Comparison of ENCODE assay signal across 8 mouse cellular contexts in the genomic region with DNA sequence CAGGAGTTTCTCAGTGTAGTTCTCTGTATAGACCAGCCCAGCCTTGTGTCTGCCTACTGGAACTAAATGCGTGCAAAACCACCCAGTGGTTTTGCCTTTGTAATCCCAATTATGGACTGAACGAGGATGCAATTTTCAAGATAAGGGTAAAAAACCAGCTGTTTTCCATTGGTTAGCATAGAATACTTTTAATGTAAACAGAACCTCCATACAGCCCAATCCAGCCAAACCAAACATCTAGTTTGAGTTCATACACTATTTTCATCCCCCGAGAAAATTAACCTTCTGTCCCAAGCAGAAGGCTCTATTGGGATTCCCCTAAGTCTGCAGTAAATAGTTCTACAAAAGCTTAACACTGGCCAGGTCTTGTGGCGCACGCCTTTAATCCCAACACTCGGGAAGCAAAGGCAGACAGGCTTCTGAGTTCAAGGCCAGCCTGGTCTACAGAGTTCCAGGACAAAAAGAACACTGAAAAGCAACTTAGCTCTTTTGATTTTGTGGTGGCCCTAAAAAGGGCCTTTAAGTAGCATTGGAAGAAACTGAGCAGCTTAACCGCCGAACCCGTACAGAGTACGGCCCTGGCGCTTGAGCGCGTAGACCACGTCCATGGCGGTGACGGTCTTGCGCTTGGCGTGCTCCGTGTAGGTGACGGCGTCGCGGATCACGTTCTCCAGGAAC. TPM values are rescaled to one million over a fixed set of nuclear protein-coding genes. Genes with fewer than 3 reads are reported as not detected.
DNase-seq lines count a peak whose midpoint lies in the region; ATAC-seq and TF ChIP-seq lines count a peak whose summit lies in the region.

No protein-coding gene starts in this region.

- DNase-seq in cerebellum, adult 2 months = peak in 1 of 2 experiments; percentile 34
- no peak for DNase-seq in embryonic facial prominence, embryonic 14.5 days (ENCODE audit: low spot score)
- peak; percentile 77 for DNase-seq in limb, embryonic 11.5 days (ENCODE audit: low spot score)
- DNase-seq in left cerebral cortex, postnatal 25 days (ENCODE audit: low spot score in 2 of 2) = no peak
- no peak for DNase-seq in right cerebral cortex, postnatal 10 days (ENCODE audit: low spot score in 2 of 2)

- no peaks in the 10 kb centered on the region for H3K36me3 ChIP-seq in E14TG2a.4 (ENCODE audit: insufficient read depth, low read length)
- no peaks in the 10 kb centered on the region for H3K36me3 ChIP-seq in embryonic facial prominence, embryonic 14.5 days (ENCODE audit: control insufficient read depth, insufficient read depth, low read length)
- H3K36me3 ChIP-seq in limb, embryonic 11.5 days (ENCODE audit: control insufficient read depth, insufficient read depth, low read length) = no peaks in the 10 kb centered on the region
- H3K36me3 ChIP-seq in neural tube, embryonic 13.5 days = no peaks in the 10 kb centered on the region

- 2% methylated on average over 24 of the region's 24 CpGs for WGBS in cerebellum, adult 2 months
- 2% methylated on average over 17 of the region's 24 CpGs for WGBS in embryonic facial prominence, embryonic 14.5 days
- 1% methylated on average over 16 of the region's 24 CpGs for WGBS in limb, embryonic 11.5 days
- under 1% methylated on average over 20 of the region's 24 CpGs for WGBS in neural tube, embryonic 13.5 days

- H3K9ac ChIP-seq in embryonic facial prominence, embryonic 14.5 days (ENCODE audit: low read depth, low read length) = peak overlapping the region; percentile 63
- H3K9ac ChIP-seq in limb, embryonic 11.5 days (ENCODE audit: low read length) = peak overlapping the region; percentile 65
- peak overlapping the region; percentile 66 for H3K9ac ChIP-seq in neural tube, embryonic 13.5 days

- H3K9me3 ChIP-seq in E14TG2a.4 (ENCODE audit: low read length) = no peaks in the 10 kb centered on the region
- no peaks in the 10 kb centered on the region for H3K9me3 ChIP-seq in embryonic facial prominence, embryonic 14.5 days (ENCODE audit: control insufficient read depth, low read length)
- no peaks in the 10 kb centered on the region for H3K9me3 ChIP-seq in limb, embryonic 11.5 days (ENCODE audit: control insufficient read depth, low read length)
- no peaks in the 10 kb centered on the region for H3K9me3 ChIP-seq in neural tube, embryonic 13.5 days

- H3K27ac ChIP-seq in cerebellum, adult 2 months (ENCODE audit: insufficient read depth, low read length) = peak overlapping the region; percentile 35; the same call in 1 of the 2 replicates
- peak overlapping the region; percentile 92 for H3K27ac ChIP-seq in embryonic facial prominence, embryonic 14.5 days (replicated peaks; ENCODE audit: low read depth, low read length)
- H3K27ac ChIP-seq in limb, embryonic 11.5 days (replicated peaks; ENCODE audit: low read depth, low read length) = peak overlapping the region; percentile 88
- H3K27ac ChIP-seq in neural tube, embryonic 13.5 days (replicated peaks) = peak overlapping the region; percentile 88

- ATAC-seq in cerebellum, adult (ENCODE audit: insufficient number of reproducible peaks, low FRiP score, low TSS enrichment) = no peak
- ATAC-seq in embryonic facial prominence, embryonic 14.5 days (ENCODE audit: low read depth) = 0 out of 2 replicates have a peak, but pooled peaks have one; percentile 0
- peak; percentile 3; the same call in 1 of the 2 replicates for ATAC-seq in limb, embryonic 11.5 days (ENCODE audit: insufficient number of reproducible peaks, low FRiP score, low TSS enrichment, low read depth)
- ATAC-seq in neural tube, embryonic 13.5 days (ENCODE audit: low read depth) = 0 out of 2 replicates have a peak, but pooled peaks have one; percentile 6

- H3K4me2 ChIP-seq in embryonic facial prominence, embryonic 14.5 days (ENCODE audit: low read depth, low read length) = peak overlapping the region; percentile 61
- peak overlapping the region; percentile 69 for H3K4me2 ChIP-seq in limb, embryonic 11.5 days (ENCODE audit: low read depth, severe bottlenecking)
- H3K4me2 ChIP-seq in neural tube, embryonic 13.5 days = peak overlapping the region; percentile 78

- no peaks in the 10 kb centered on the region for H3K27me3 ChIP-seq in cerebellum, adult 2 months (ENCODE audit: control insufficient read depth, insufficient read depth, low read length)
- no peaks in the 10 kb centered on the region for H3K27me3 ChIP-seq in E14TG2a.4 (ENCODE audit: insufficient read depth, low read length)
- H3K27me3 ChIP-seq in embryonic facial prominence, embryonic 14.5 days (replicated peaks; ENCODE audit: control insufficient read depth, insufficient read depth, low read length) = no peaks in the 10 kb centered on the region
- H3K27me3 ChIP-seq in limb, embryonic 11.5 days (ENCODE audit: control insufficient read depth, insufficient read depth, low read length) = no peaks in the 10 kb centered on the region
- no peaks in the 10 kb centered on the region for H3K27me3 ChIP-seq in neural tube, embryonic 13.5 days

- TF ChIP-seq CTCF in cerebellum, adult 2 months (IDR thresholded peaks at IDR 0.05; ENCODE audit: borderline replicate concordance, insufficient read depth, low read depth, low read length) = no peak
- TF ChIP-seq CTCF in E14TG2a.4 (conservative IDR thresholded peaks at IDR 0.05; ENCODE audit: low read length) = no peak

- TF ChIP-seq POLR2A in cerebellum, adult 2 months (IDR thresholded peaks at IDR 0.05; ENCODE audit: borderline replicate concordance, insufficient read depth, low read length) = no peak

- H3K4me1 ChIP-seq in cerebellum, adult 2 months (ENCODE audit: control insufficient read depth, insufficient read depth, low read length) = no peaks in the 10 kb centered on the region; the same call in 1 of the 2 replicates
- peaks cover 52% of the 10 kb centered on the region for H3K4me1 ChIP-seq in E14TG2a.4 (replicated peaks; ENCODE audit: low read depth, low read length)
- peaks cover 30% of the 10 kb centered on the region for H3K4me1 ChIP-seq in embryonic facial prominence, embryonic 14.5 days (ENCODE audit: control insufficient read depth, insufficient read depth, low read length)
- H3K4me1 ChIP-seq in limb, embryonic 11.5 days (ENCODE audit: control insufficient read depth, insufficient read depth, low read length) = peaks cover 10% of the 10 kb centered on the region
- peaks cover 38% of the 10 kb centered on the region for H3K4me1 ChIP-seq in neural tube, embryonic 13.5 days (replicated peaks)

- peak overlapping the region; percentile 52 for H3K4me3 ChIP-seq in cerebellum, adult 2 months (replicated peaks; ENCODE audit: insufficient read depth, low read depth, low read length)
- peak overlapping the region; percentile 80 for H3K4me3 ChIP-seq in E14TG2a.4 (replicated peaks; ENCODE audit: low read length)
- peak overlapping the region; percentile 42 for H3K4me3 ChIP-seq in embryonic facial prominence, embryonic 14.5 days (ENCODE audit: low read depth, low read length)
- peak overlapping the region; percentile 33 for H3K4me3 ChIP-seq in limb, embryonic 11.5 days (ENCODE audit: low read depth, low read length)
- H3K4me3 ChIP-seq in neural tube, embryonic 13.5 days = peak overlapping the region; percentile 41

- intact Hi-C loops in left cerebral cortex, postnatal 25 days (cut with DNase I) = loop anchor here (1.0 to 5.0 kb wide), 6 partner anchors 324 to 1717 kb away; a partner anchor contains a TSS

RNA-seq across cellular contexts. Expression of a gene that starts 0.6 kb away (rescaled TPM):
- 8.8 and 9.8 TPM in 2 replicates for polyA plus RNA-seq in cerebellum, adult 2 months (2012; rRNA removed)
- 11.8 and 13.3 TPM in 2 replicates for polyA plus RNA-seq in embryonic facial prominence, embryonic 14.5 days (2014; fragmentation: Nextera tagmentation; extraction: Ambion mirVana)
- 29.4 and 30.2 TPM in 2 replicates for polyA plus RNA-seq in limb, embryonic 11.5 days (2014; fragmentation: Nextera tagmentation; extraction: Ambion mirVana)
- polyA plus RNA-seq in neural tube, embryonic 13.5 days (2015; fragmentation: Nextera tagmentation; extraction: Ambion mirVana) = 8.8 and 10.1 TPM in 2 replicates
- 10 to 100 TPM; 60.2 to 73.2 TPM for total RNA-seq in left cerebral cortex, postnatal 25 days (2021)

RNA-seq across cellular contexts. Expression of a gene that starts 2.1 kb away (rescaled TPM):
- 0.60 and 1.1 TPM in 2 replicates for polyA plus RNA-seq in cerebellum, adult 2 months (2012; rRNA removed)
- 24.9 and 28.8 TPM in 2 replicates for polyA plus RNA-seq in embryonic facial prominence, embryonic 14.5 days (2014; fragmentation: Nextera tagmentation; extraction: Ambion mirVana)
- 75.3 and 79.2 TPM in 2 replicates for polyA plus RNA-seq in limb, embryonic 11.5 days (2014; fragmentation: Nextera tagmentation; extraction: Ambion mirVana)
- 8.4 and 11.4 TPM in 2 replicates for polyA plus RNA-seq in neural tube, embryonic 13.5 days (2015; fragmentation: Nextera tagmentation; extraction: Ambion mirVana)
- total RNA-seq in left cerebral cortex, postnatal 25 days (2021) = 10 to 100 TPM in 1 of 2 experiments, 1 to 10 TPM in 1; 8.5 to 19.5 TPM

RNA-seq across cellular contexts. Expression of a gene that starts 2.4 kb away (rescaled TPM):
- polyA plus RNA-seq in cerebellum, adult 2 months (2012; rRNA removed) = 0.97 and 1.5 TPM in 2 replicates
- polyA plus RNA-seq in embryonic facial prominence, embryonic 14.5 days (2014; fragmentation: Nextera tagmentation; extraction: Ambion mirVana) = 3.4 and 7.4 TPM in 2 replicates
- polyA plus RNA-seq in limb, embryonic 11.5 days (2014; fragmentation: Nextera tagmentation; extraction: Ambion mirVana) = 18.9 and 19.9 TPM in 2 replicates
- 2.7 and 3.3 TPM in 2 replicates for polyA plus RNA-seq in neural tube, embryonic 13.5 days (2015; fragmentation: Nextera tagmentation; extraction: Ambion mirVana)
- total RNA-seq in left cerebral cortex, postnatal 25 days (2021) = 10 to 100 TPM; 14.0 to 18.1 TPM

RNA-seq across cellular contexts. Expression of a gene that starts 4.9 kb away (rescaled TPM):
- polyA plus RNA-seq in cerebellum, adult 2 months (2012; rRNA removed) = 0.34 TPM in 1 of 2 replicates, not detected in the other
- 3.9 and 6.6 TPM in 2 replicates for polyA plus RNA-seq in embryonic facial prominence, embryonic 14.5 days (2014; fragmentation: Nextera tagmentation; extraction: Ambion mirVana)
- 13.8 and 14.0 TPM in 2 replicates for polyA plus RNA-seq in limb, embryonic 11.5 days (2014; fragmentation: Nextera tagmentation; extraction: Ambion mirVana)
- 2.5 and 3.8 TPM in 2 replicates for polyA plus RNA-seq in neural tube, embryonic 13.5 days (2015; fragmentation: Nextera tagmentation; extraction: Ambion mirVana)
- 10 to 100 TPM; 10.0 to 11.6 TPM for total RNA-seq in left cerebral cortex, postnatal 25 days (2021)

RNA-seq across cellular contexts. Expression of a gene that starts 5.2 kb away (rescaled TPM):
- polyA plus RNA-seq in cerebellum, adult 2 months (2012; rRNA removed) = not detected in 2 replicates
- polyA plus RNA-seq in embryonic facial prominence, embryonic 14.5 days (2014; fragmentation: Nextera tagmentation; extraction: Ambion mirVana) = 13.1 TPM in 1 of 2 replicates, not detected in the other
- 5.5 and 22.0 TPM in 2 replicates for polyA plus RNA-seq in limb, embryonic 11.5 days (2014; fragmentation: Nextera tagmentation; extraction: Ambion mirVana)
- polyA plus RNA-seq in neural tube, embryonic 13.5 days (2015; fragmentation: Nextera tagmentation; extraction: Ambion mirVana) = 1.7 TPM in 1 of 2 replicates, not detected in the other
- 10 to 100 TPM; 28.7 to 29.1 TPM for total RNA-seq in left cerebral cortex, postnatal 25 days (2021)

Comparison
In these comparisons a context has a peak if more than half of its experiments do, and no peak if none do; other contexts are left out.
1. H3K27ac ChIP-seq: peak in every context shown above with its lines; median percentile 92 in embryonic facial prominence, embryonic 14.5 days; 88 in limb, embryonic 11.5 days; 88 in neural tube, embryonic 13.5 days; 35 in cerebellum, adult 2 months.